8 mouse cellular contexts compared by ENCODE assay signal in genomic region chr4:120666358-120667024, GRCm38 (mm10). TPM values are rescaled to one million over a fixed set of nuclear protein-coding genes. Genes with fewer than 3 reads are reported as not detected.
DNase-seq lines count a peak whose midpoint lies in the region; ATAC-seq lines count a peak whose summit lies in the region.

Cited4 (plus strand) TSS chr4:120666572.

- peaks cover 20% of the 10 kb centered on the region for H3K4me1 ChIP-seq in embryonic facial prominence, embryonic 10.5 days
- peaks cover 11% of the 10 kb centered on the region for H3K4me1 ChIP-seq in intestine, embryonic 15.5 days (replicated peaks)

- under 1% methylated on average over 50 of the region's 50 CpGs for WGBS in embryonic facial prominence, embryonic 10.5 days
- WGBS in intestine, embryonic 15.5 days = under 1% methylated on average over 50 of the region's 50 CpGs

- no peaks in the 10 kb centered on the region for H3K9me3 ChIP-seq in embryonic facial prominence, embryonic 10.5 days
- no peaks in the 10 kb centered on the region for H3K9me3 ChIP-seq in intestine, embryonic 15.5 days

- ATAC-seq in intestine, embryonic 15.5 days = peak; percentile 96

- H3K9ac ChIP-seq in intestine, embryonic 15.5 days = peak within 1 kb of the TSS; percentile 56

- DNase-seq in adrenal gland, postnatal 14 days = peak; percentile 94
- DNase-seq in embryonic facial prominence, embryonic 10.5 days (ENCODE audit: low spot score) = peak; percentile 91
- peak; percentile 35 to 77 for DNase-seq in gastrocnemius, postnatal 4 days (ENCODE audit: low spot score in 2 of 2)
- DNase-seq in left cerebral cortex, postnatal 14 days (ENCODE audit: low spot score in 2 of 2) = peak; percentile 83
- peak; percentile 91 for DNase-seq in mesoderm, embryonic 11.5 days (ENCODE audit: low read depth, low spot score)
- peak; percentile 77 to 84 for DNase-seq in right cerebral cortex, postnatal 36 days (ENCODE audit: low spot score in 2 of 2)
- DNase-seq in urinary bladder, postnatal 4 days (ENCODE audit: low spot score in 2 of 2) = peak; percentile 82 to 87

- intact Hi-C loops in left cerebral cortex, postnatal 14 days (cut with DNase I) = loop anchor here (5.0 kb wide), 1 partner anchor 74 kb away; no protein-coding TSS in a partner anchor

- H3K4me2 ChIP-seq in intestine, embryonic 15.5 days (replicated peaks) = peak within 1 kb of the TSS; percentile 100

- no peaks in the 10 kb centered on the region for H3K36me3 ChIP-seq in embryonic facial prominence, embryonic 10.5 days (replicated peaks)
- no peaks in the 10 kb centered on the region for H3K36me3 ChIP-seq in intestine, embryonic 15.5 days

- peak within 1 kb of the TSS; percentile 84 for H3K4me3 ChIP-seq in embryonic facial prominence, embryonic 10.5 days
- H3K4me3 ChIP-seq in intestine, embryonic 15.5 days (replicated peaks) = peak within 1 kb of the TSS; percentile 59

- H3K27ac ChIP-seq in embryonic facial prominence, embryonic 10.5 days (replicated peaks) = peak within 1 kb of the TSS; percentile 69
- 0 out of 2 replicates have a peak within 1 kb of the TSS, but pooled peaks have one; percentile 28 for H3K27ac ChIP-seq in intestine, embryonic 15.5 days

- H3K27me3 ChIP-seq in embryonic facial prominence, embryonic 10.5 days (replicated peaks; ENCODE audit: low read depth, poor library complexity, severe bottlenecking) = peaks cover 62% of the 10 kb centered on the region
- H3K27me3 ChIP-seq in intestine, embryonic 15.5 days (replicated peaks) = peaks cover 8% of the 10 kb centered on the region; the same call in 1 of the 2 replicates

RNA-seq across cellular contexts. Expression of gene Cited4, which starts in this region (rescaled TPM):
- 8.7 and 10.5 TPM in 2 replicates for total RNA-seq in adrenal gland, postnatal 14 days (2021)
- polyA plus RNA-seq in embryonic facial prominence, embryonic 10.5 days (2016; fragmentation: Nextera tagmentation; extraction: Ambion mirVana) = 9.9 and 10.3 TPM in 2 replicates
- 10 to 100 TPM; 12.4 to 14.6 TPM for total RNA-seq in gastrocnemius, postnatal 4 days (2021)
- polyA plus RNA-seq in intestine, embryonic 15.5 days (2015; fragmentation: Nextera tagmentation; extraction: Ambion mirVana) = 2.4 and 2.8 TPM in 2 replicates
- 10 to 100 TPM; 21.0 to 22.6 TPM for total RNA-seq in left cerebral cortex, postnatal 14 days (2021)

Comparison
In these comparisons a context has a peak if more than half of its experiments do, and no peak if none do; other contexts are left out.
1. Peak in every context shown above with its lines: DNase-seq, ATAC-seq, H3K4me3 ChIP-seq and H3K27ac ChIP-seq.